Mouse (Mus musculus): ENCODE data around the gene Ttc16. TPM values are rescaled to one million over a fixed set of nuclear protein-coding genes. Genes with fewer than 3 reads are reported as not detected.

The Ttc16 gene
- total RNA-seq, 2 experiments from 2014 or later: 0.69 to 0.82 TPM

DNA sequence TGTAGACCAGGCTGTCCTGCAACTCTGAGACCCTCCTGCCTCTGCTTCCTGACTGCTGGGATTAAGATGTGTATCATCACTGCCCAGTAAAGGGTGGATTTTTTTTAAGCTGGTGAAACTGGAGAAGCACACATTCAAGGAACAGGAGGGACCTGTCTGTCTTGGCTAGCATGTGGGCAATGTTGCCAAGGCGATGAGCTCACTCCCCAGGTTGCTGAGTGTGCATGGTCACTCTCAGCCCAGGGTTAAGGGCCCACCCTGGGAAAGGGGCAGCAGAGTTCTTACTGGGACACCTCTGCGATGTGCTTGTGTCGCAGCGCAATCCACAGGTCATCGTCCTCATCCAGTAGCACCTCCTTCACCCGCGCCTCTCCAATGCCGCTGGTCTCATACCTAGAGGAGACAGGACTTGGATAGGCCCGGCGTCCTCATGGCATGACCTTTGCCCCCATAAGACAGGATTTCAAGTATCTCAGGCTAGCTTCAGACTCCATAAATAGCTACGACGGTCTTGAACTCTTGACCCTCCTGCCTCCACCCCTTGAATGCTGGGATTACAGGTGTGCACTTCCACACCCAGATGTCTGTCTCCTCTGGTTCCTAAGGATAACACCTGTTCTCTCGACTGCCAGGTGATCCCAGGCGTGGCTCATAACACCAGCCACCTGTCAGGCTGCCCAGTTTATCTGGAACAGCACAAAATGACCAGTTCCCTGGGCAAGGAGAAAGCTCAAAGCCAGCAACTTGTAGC lies 33.6 kb upstream of the Ttc16 start:
- TF ChIP-seq CTCF (conservative IDR thresholded peaks at IDR 0.05): no peak
- no peak overlapping the region for H3K4me3 ChIP-seq
- no peak overlapping the region for H3K27ac ChIP-seq
- DNase-seq (ENCODE audit: low spot score in 2 of 2): no peak

GRCm38 (mm10) chr2:32798251-32798962 lies 23.0 kb upstream of the Ttc16 start:
- DNase-seq (ENCODE audit: low spot score in 2 of 2): no peak
- TF ChIP-seq CTCF (conservative IDR thresholded peaks at IDR 0.05): no peak
- Histone ChIP-seq H3K27ac (peak overlapping the region; percentile 33; the same call in 1 of the 2 replicates), H3K4me3 (no peak overlapping the region)

GRCm38 (mm10) chr2:32795748-32796418 lies 20.4 kb upstream of the Ttc16 start:
- no peak overlapping the region for H3K4me3 ChIP-seq
- no peak for TF ChIP-seq CTCF (conservative IDR thresholded peaks at IDR 0.05)
- no peak overlapping the region for H3K27ac ChIP-seq
- no peak for DNase-seq (ENCODE audit: low spot score in 2 of 2)

- TF ChIP-seq CTCF (conservative IDR thresholded peaks at IDR 0.05): no peak
- H3K4me3 ChIP-seq: no peak overlapping the region
- H3K27ac ChIP-seq: no peak overlapping the region
- DNase-seq (ENCODE audit: low spot score in 2 of 2): no peak
Observed at GRCm38 (mm10) chr2:32791297-32791696, 15.9 kb upstream of the Ttc16 start.

- DNase-seq (ENCODE audit: low spot score in 2 of 2): no peak
- Histone ChIP-seq H3K4me3 (no peak overlapping the region), H3K27ac (no peak overlapping the region)
- no peak for TF ChIP-seq CTCF (conservative IDR thresholded peaks at IDR 0.05)
Observed at GRCm38 (mm10) chr2:32788581-32788980, 13.1 kb upstream of the Ttc16 start.

- TF ChIP-seq CTCF (conservative IDR thresholded peaks at IDR 0.05): peak; percentile 76
- Histone ChIP-seq H3K4me3 (no peak overlapping the region), H3K27ac (no peak overlapping the region)
- no peak for DNase-seq (ENCODE audit: low spot score in 2 of 2)
Observed at GRCm38 (mm10) chr2:32787176-32787575, 11.7 kb upstream of the Ttc16 start.

GRCm38 (mm10) chr2:32784048-32784681 lies 8.7 kb upstream of the Ttc16 start, which contains the start of gene Cfap157:
Gene Cfap157 (minus strand): TSS chr2:32784428.
- TF ChIP-seq CTCF (conservative IDR thresholded peaks at IDR 0.05): no peak
- Histone ChIP-seq H3K27ac (no peak within 1 kb of the TSS), H3K4me3 (no peak within 1 kb of the TSS)
- no peak for DNase-seq (ENCODE audit: low spot score in 2 of 2)

DNA sequence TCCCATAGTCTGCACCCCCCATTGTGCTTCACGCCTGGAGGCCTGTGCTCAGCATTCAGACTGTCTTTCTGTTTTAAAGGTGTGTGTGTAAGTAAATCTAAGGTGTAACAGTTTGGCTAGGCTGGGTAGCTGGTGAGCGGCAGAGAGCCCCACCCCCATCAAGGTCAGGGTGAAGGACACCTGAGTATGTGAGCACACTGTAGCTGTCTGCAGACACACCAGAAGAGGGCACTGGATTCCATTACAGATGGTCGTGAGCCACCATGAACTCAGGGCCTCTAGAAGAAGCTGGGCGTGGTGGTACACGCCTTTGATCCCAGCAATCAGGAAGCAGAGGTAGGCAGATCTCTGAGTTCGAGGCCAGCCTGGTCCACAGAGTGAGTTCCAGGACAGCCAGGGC lies 6.3 kb upstream of the Ttc16 start:
- TF ChIP-seq CTCF (conservative IDR thresholded peaks at IDR 0.05): 0 out of 2 replicates have a peak, but pooled peaks have one; percentile 9
- Histone ChIP-seq H3K27ac (no peak overlapping the region), H3K4me3 (no peak overlapping the region)
- no peak for DNase-seq (ENCODE audit: low spot score in 2 of 2)

DNA sequence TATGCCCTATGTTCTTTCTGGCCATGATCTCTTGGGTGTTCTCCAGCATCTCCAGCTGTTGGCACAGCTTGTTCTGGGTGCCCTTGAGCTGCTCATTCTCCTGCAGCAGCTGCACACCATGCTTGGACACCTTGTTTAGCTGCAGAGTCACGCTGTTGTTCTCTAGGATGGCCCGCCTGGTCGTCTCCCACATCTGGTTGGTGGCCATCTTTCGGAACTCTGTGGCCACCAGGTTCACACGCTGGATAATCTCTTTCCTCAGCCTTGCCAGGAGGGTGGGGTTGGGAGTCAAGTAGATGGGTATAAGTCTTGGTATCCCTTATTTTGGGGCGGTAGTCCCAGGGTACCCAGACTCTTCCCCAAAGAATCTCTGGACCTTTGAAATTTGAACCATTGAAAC lies 4.3 kb upstream of the Ttc16 start:
- H3K27ac ChIP-seq: no peak overlapping the region
- DNase-seq (ENCODE audit: low spot score in 2 of 2): no peak
- no peak overlapping the region for H3K4me3 ChIP-seq
- no peak for TF ChIP-seq CTCF (conservative IDR thresholded peaks at IDR 0.05)

- Histone ChIP-seq H3K4me3 (no peak overlapping the region), H3K27ac (no peak overlapping the region)
- peak in 1 of 2 experiments; percentile 65 for DNase-seq (ENCODE audit: low spot score in 2 of 2)
- peak; percentile 89 for TF ChIP-seq CTCF (conservative IDR thresholded peaks at IDR 0.05)
Observed at GRCm38 (mm10) chr2:32779131-32779530, 3.7 kb upstream of the Ttc16 start.

DNA sequence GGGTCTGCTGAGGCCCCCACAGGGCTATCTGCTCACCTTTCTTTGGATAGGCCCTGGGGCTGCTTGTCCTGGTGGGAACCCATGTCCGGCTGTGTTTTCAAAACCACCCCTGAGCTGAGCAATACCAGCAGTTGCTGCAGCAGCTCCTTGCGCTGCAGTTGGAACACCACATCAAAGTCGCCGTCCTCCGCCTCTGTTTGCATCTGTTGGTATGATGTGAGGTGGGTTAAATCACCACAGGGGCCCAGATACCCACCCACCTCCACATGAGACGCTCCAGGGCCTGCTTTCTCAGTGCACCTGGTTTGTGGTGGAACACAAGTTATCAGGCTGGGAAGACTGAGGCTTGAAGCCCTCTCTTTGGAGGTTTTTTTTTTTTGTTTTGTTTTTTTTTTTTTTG lies 2.6 kb upstream of the Ttc16 start:
- H3K4me3 ChIP-seq: no peak overlapping the region
- TF ChIP-seq CTCF (conservative IDR thresholded peaks at IDR 0.05): no peak
- no peak overlapping the region for H3K27ac ChIP-seq
- no peak for DNase-seq (ENCODE audit: low spot score in 2 of 2)

DNA sequence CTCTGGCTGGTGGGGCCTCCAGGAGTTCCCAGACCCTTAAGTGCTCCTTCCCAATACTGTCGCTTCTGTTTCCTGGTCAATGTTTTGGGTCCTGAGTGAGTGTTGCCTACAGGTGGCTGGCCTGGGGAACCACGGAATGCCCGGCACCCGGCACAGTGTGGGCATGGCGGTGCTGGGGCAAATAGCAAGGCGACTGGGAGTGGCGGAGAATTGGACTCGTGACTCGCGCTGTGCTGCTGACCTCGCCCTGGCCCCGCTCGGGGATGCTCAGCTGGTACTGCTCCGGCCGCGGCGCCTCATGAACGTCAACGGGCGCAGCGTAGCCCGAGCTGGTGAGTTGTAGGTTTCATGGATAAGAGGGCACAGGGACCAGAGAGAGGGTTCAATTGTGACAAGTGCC lies 759 bp upstream of the Ttc16 start:
- no peak for DNase-seq (ENCODE audit: low spot score in 2 of 2)
- Histone ChIP-seq H3K4me3 (peak overlapping the region; percentile 76), H3K27ac (no peak overlapping the region)
- no peak for TF ChIP-seq CTCF (conservative IDR thresholded peaks at IDR 0.05)
